Mouse (Mus musculus) T-cell, adult 2 months (primary cell): ENCODE measurements around the gene Sos1.
"Not testable (repeated sequence)": the region's sequence is repeated elsewhere in the genome, so short reads cannot be mapped to it uniquely, and the experiment has no call there.

Source experiments
- DNase-seq: peaks from one replicate; pipeline ENCODE4 v3.0.0; 2022; ENCODE audit warnings: low spot score

Gene Sos1

GRCm38 (mm10) chr17:80420998-80421397 is 59.3 kb downstream of the Sos1 start:
- DNase-seq: no peak

- DNase-seq: peak; percentile 17
Observed at GRCm38 (mm10) chr17:80418572-80419210, 61.6 kb downstream of the Sos1 start.

GRCm38 (mm10) chr17:80411182-80411581 is 69.1 kb downstream of the Sos1 start:
- DNase-seq: peak; percentile 3

- DNase-seq: no peak
Observed at GRCm38 (mm10) chr17:80398243-80398642, 82.0 kb downstream of the Sos1 start.

GRCm38 (mm10) chr17:80391423-80392403 is 88.5 kb downstream of the Sos1 start:
- DNase-seq: peak; percentile 85

GRCm38 (mm10) chr17:80390024-80390423 is 90.2 kb downstream of the Sos1 start:
- DNase-seq: no peak

GRCm38 (mm10) chr17:80385671-80386070 is 94.6 kb downstream of the Sos1 start:
- DNase-seq: no peak

- not testable (repeated sequence) for DNase-seq
Observed at GRCm38 (mm10) chr17:80378386-80378785, 101.9 kb downstream of the Sos1 start.

- no peak for DNase-seq
Observed at GRCm38 (mm10) chr17:80373726-80374096, 106.5 kb downstream of the Sos1 start.

GRCm38 (mm10) chr17:80372989-80373725 is 107.1 kb downstream of the Sos1 start, which contains the start of gene Gm10190:
Gm10190 (minus strand) TSS chr17:80373541.
- DNase-seq: peak; percentile 90

GRCm38 (mm10) chr17:80368606-80369005 is 111.6 kb downstream of the Sos1 start:
- no peak for DNase-seq

- no peak for DNase-seq
Observed at GRCm38 (mm10) chr17:80367276-80367675, 113.0 kb downstream of the Sos1 start.

GRCm38 (mm10) chr17:80360245-80360644 is 120.0 kb downstream of the Sos1 start:
- no peak for DNase-seq

GRCm38 (mm10) chr17:80347234-80347633 is 133.0 kb downstream of the Sos1 start:
- DNase-seq: no peak

- no peak for DNase-seq
Observed at GRCm38 (mm10) chr17:80346591-80347125, 133.6 kb downstream of the Sos1 start.

GRCm38 (mm10) chr17:80345277-80345676 is 135.0 kb downstream of the Sos1 start:
- DNase-seq: no peak
